Mouse (Mus musculus) liver, postnatal 0 days (tissue): ENCODE data around the gene Fam78b.

Experiments used
- CTCF ChIP-seq: sonication (generic); IDR thresholded peaks from 2 replicates; pipeline ENCODE4 v1.5.1; 2016; ENCODE audit warnings: antibody characterized with exemption, low read depth
- EP300 ChIP-seq: IDR thresholded peaks from 2 replicates; pipeline ENCODE4 v1.6.1; 2016; ENCODE audit warnings: antibody characterized with exemption, low read depth, mild to moderate bottlenecking

- TF ChIP-seq CTCF: no peak
- no peak for TF ChIP-seq EP300
Measured at GRCm38 (mm10) chr1:166968271-166968670, 32.9 kb upstream of the Fam78b start.
